Mouse (Mus musculus): ENCODE data around the gene Tgm2. TPM values are rescaled to one million over a fixed set of nuclear protein-coding genes. Genes with fewer than 3 reads are reported as not detected.

Tgm2 gene
- polyA plus RNA-seq (2014; fragmentation: Nextera tagmentation; extraction: Ambion mirVana), result 49.5 and 49.7 TPM in 2 replicates

- peak; percentile 88 for DNase-seq (ENCODE audit: low spot score)
- Histone ChIP-seq H3K36me3 (ENCODE audit: control insufficient read depth, insufficient read depth, low read length) (no peaks in the 10 kb centered on the region), H3K4me3 (ENCODE audit: low read depth, low read length) (peak within 1 kb of the TSS; percentile 70), H3K9me3 (ENCODE audit: control insufficient read depth, low read length) (no peaks in the 10 kb centered on the region), H3K27me3 (replicated peaks; ENCODE audit: control insufficient read depth, insufficient read depth, low read length) (0 out of 2 replicates have a peak, but pooled peaks cover 7% of the 10 kb centered on the region), H3K4me1 (replicated peaks; ENCODE audit: control insufficient read depth, insufficient read depth, low read length) (peaks cover 56% of the 10 kb centered on the region), H3K4me2 (peak within 1 kb of the TSS; percentile 84), H3K9ac (ENCODE audit: low read depth, low read length) (peak within 1 kb of the TSS; percentile 85), H3K27ac (ENCODE audit: low read depth, low read length) (peak within 1 kb of the TSS; percentile 83)
- 2% methylated on average over 29 of the region's 33 CpGs for WGBS
- ATAC-seq (replicated peaks; ENCODE audit: low FRiP score), result peak; percentile 59
Measured at GRCm38 (mm10) chr2:158146223-158146622, at the start of gene Tgm2. Tgm2 (minus strand) TSS chr2:158146436.

GRCm38 (mm10) chr2:158194945-158195640 lies 48.9 kb upstream of the Tgm2 start:
- no peaks in the 10 kb centered on the region for H3K9me3 ChIP-seq (ENCODE audit: control insufficient read depth, low read length)
- no peak overlapping the region for H3K9ac ChIP-seq (ENCODE audit: low read depth, low read length)
- H3K36me3 ChIP-seq (ENCODE audit: control insufficient read depth, insufficient read depth, low read length), result no peaks in the 10 kb centered on the region
- DNase-seq (ENCODE audit: low spot score) (no peak), ATAC-seq (replicated peaks; ENCODE audit: low FRiP score) (no peak)
- H3K4me1 ChIP-seq (replicated peaks; ENCODE audit: control insufficient read depth, insufficient read depth, low read length), result no peaks in the 10 kb centered on the region
- 31% methylated on average over 10 of the region's 10 CpGs for WGBS
- H3K4me2 ChIP-seq, result no peak overlapping the region
- H3K27me3 ChIP-seq (replicated peaks; ENCODE audit: control insufficient read depth, insufficient read depth, low read length), result 0 out of 2 replicates have a peak, but pooled peaks cover 7% of the 10 kb centered on the region
- no peak overlapping the region for H3K27ac ChIP-seq (ENCODE audit: low read depth, low read length)
- H3K4me3 ChIP-seq (ENCODE audit: low read depth, low read length), result no peak overlapping the region

GRCm38 (mm10) chr2:158193611-158194336 lies 47.5 kb upstream of the Tgm2 start:
- Histone ChIP-seq H3K27ac (ENCODE audit: low read depth, low read length) (no peak overlapping the region), H3K9me3 (ENCODE audit: control insufficient read depth, low read length) (no peaks in the 10 kb centered on the region), H3K4me2 (no peak overlapping the region), H3K27me3 (replicated peaks; ENCODE audit: control insufficient read depth, insufficient read depth, low read length) (0 out of 2 replicates have a peak, but pooled peaks cover 7% of the 10 kb centered on the region), H3K9ac (ENCODE audit: low read depth, low read length) (no peak overlapping the region), H3K36me3 (ENCODE audit: control insufficient read depth, insufficient read depth, low read length) (no peaks in the 10 kb centered on the region), H3K4me1 (replicated peaks; ENCODE audit: control insufficient read depth, insufficient read depth, low read length) (no peaks in the 10 kb centered on the region), H3K4me3 (ENCODE audit: low read depth, low read length) (no peak overlapping the region)
- no peak for DNase-seq (ENCODE audit: low spot score)
- ATAC-seq (replicated peaks; ENCODE audit: low FRiP score), result no peak
- 55% methylated on average over 10 of the region's 10 CpGs for WGBS

GRCm38 (mm10) chr2:158191098-158191497 lies 44.9 kb upstream of the Tgm2 start:
- Histone ChIP-seq H3K36me3 (ENCODE audit: control insufficient read depth, insufficient read depth, low read length) (no peaks in the 10 kb centered on the region), H3K4me1 (replicated peaks; ENCODE audit: control insufficient read depth, insufficient read depth, low read length) (no peaks in the 10 kb centered on the region), H3K9ac (ENCODE audit: low read depth, low read length) (no peak overlapping the region), H3K27me3 (replicated peaks; ENCODE audit: control insufficient read depth, insufficient read depth, low read length) (0 out of 2 replicates have a peak, but pooled peaks cover 7% of the 10 kb centered on the region), H3K4me3 (ENCODE audit: low read depth, low read length) (no peak overlapping the region), H3K9me3 (ENCODE audit: control insufficient read depth, low read length) (no peaks in the 10 kb centered on the region), H3K4me2 (no peak overlapping the region), H3K27ac (ENCODE audit: low read depth, low read length) (no peak overlapping the region)
- DNase-seq (ENCODE audit: low spot score), result no peak
- ATAC-seq (replicated peaks; ENCODE audit: low FRiP score), result no peak
- WGBS, result 65% methylated on average over 7 of the region's 7 CpGs

GRCm38 (mm10) chr2:158189451-158189850 lies 43.2 kb upstream of the Tgm2 start:
- H3K9me3 ChIP-seq (ENCODE audit: control insufficient read depth, low read length), result no peaks in the 10 kb centered on the region
- no peak overlapping the region for H3K4me2 ChIP-seq
- no peaks in the 10 kb centered on the region for H3K36me3 ChIP-seq (ENCODE audit: control insufficient read depth, insufficient read depth, low read length)
- ATAC-seq (replicated peaks; ENCODE audit: low FRiP score), result no peak
- H3K27ac ChIP-seq (ENCODE audit: low read depth, low read length), result no peak overlapping the region
- no peak for DNase-seq (ENCODE audit: low spot score)
- no peaks in the 10 kb centered on the region for H3K4me1 ChIP-seq (replicated peaks; ENCODE audit: control insufficient read depth, insufficient read depth, low read length)
- 0 out of 2 replicates have a peak, but pooled peaks cover 7% of the 10 kb centered on the region for H3K27me3 ChIP-seq (replicated peaks; ENCODE audit: control insufficient read depth, insufficient read depth, low read length)
- 61% methylated on average over 11 of the region's 11 CpGs for WGBS
- H3K9ac ChIP-seq (ENCODE audit: low read depth, low read length), result no peak overlapping the region
- H3K4me3 ChIP-seq (ENCODE audit: low read depth, low read length), result no peak overlapping the region

GRCm38 (mm10) chr2:158186206-158186871 lies 40.1 kb upstream of the Tgm2 start:
- Histone ChIP-seq H3K36me3 (ENCODE audit: control insufficient read depth, insufficient read depth, low read length) (no peaks in the 10 kb centered on the region), H3K4me2 (no peak overlapping the region), H3K27ac (ENCODE audit: low read depth, low read length) (no peak overlapping the region), H3K4me3 (ENCODE audit: low read depth, low read length) (no peak overlapping the region), H3K9me3 (ENCODE audit: control insufficient read depth, low read length) (no peaks in the 10 kb centered on the region), H3K4me1 (replicated peaks; ENCODE audit: control insufficient read depth, insufficient read depth, low read length) (no peaks in the 10 kb centered on the region), H3K9ac (ENCODE audit: low read depth, low read length) (no peak overlapping the region), H3K27me3 (replicated peaks; ENCODE audit: control insufficient read depth, insufficient read depth, low read length) (0 out of 2 replicates have a peak, but pooled peaks cover 4% of the 10 kb centered on the region)
- ATAC-seq (replicated peaks; ENCODE audit: low FRiP score) (no peak), DNase-seq (ENCODE audit: low spot score) (no peak)
- WGBS, result 77% methylated on average over 11 of the region's 11 CpGs

- H3K4me1 ChIP-seq (replicated peaks; ENCODE audit: control insufficient read depth, insufficient read depth, low read length), result peaks cover 8% of the 10 kb centered on the region
- no peak for DNase-seq (ENCODE audit: low spot score)
- H3K9ac ChIP-seq (ENCODE audit: low read depth, low read length), result no peak overlapping the region
- H3K36me3 ChIP-seq (ENCODE audit: control insufficient read depth, insufficient read depth, low read length), result no peaks in the 10 kb centered on the region
- no peak overlapping the region for H3K27ac ChIP-seq (ENCODE audit: low read depth, low read length)
- H3K9me3 ChIP-seq (ENCODE audit: control insufficient read depth, low read length), result no peaks in the 10 kb centered on the region
- ATAC-seq (replicated peaks; ENCODE audit: low FRiP score), result no peak
- no peak overlapping the region for H3K4me2 ChIP-seq
- H3K27me3 ChIP-seq (replicated peaks; ENCODE audit: control insufficient read depth, insufficient read depth, low read length), result peaks cover 8% of the 10 kb centered on the region; the same call in 1 of the 2 replicates
- H3K4me3 ChIP-seq (ENCODE audit: low read depth, low read length), result no peak overlapping the region
- WGBS, result 85% methylated on average over 8 of the region's 8 CpGs
Measured at GRCm38 (mm10) chr2:158183266-158183665, 37.0 kb upstream of the Tgm2 start.

- peaks cover 8% of the 10 kb centered on the region for H3K4me1 ChIP-seq (replicated peaks; ENCODE audit: control insufficient read depth, insufficient read depth, low read length)
- H3K9me3 ChIP-seq (ENCODE audit: control insufficient read depth, low read length), result no peaks in the 10 kb centered on the region
- ATAC-seq (replicated peaks; ENCODE audit: low FRiP score), result no peak
- no peak overlapping the region for H3K4me2 ChIP-seq
- H3K4me3 ChIP-seq (ENCODE audit: low read depth, low read length), result no peak overlapping the region
- peaks cover 10% of the 10 kb centered on the region; the same call in 1 of the 2 replicates for H3K27me3 ChIP-seq (replicated peaks; ENCODE audit: control insufficient read depth, insufficient read depth, low read length)
- H3K36me3 ChIP-seq (ENCODE audit: control insufficient read depth, insufficient read depth, low read length), result no peaks in the 10 kb centered on the region
- H3K27ac ChIP-seq (ENCODE audit: low read depth, low read length), result no peak overlapping the region
- DNase-seq (ENCODE audit: low spot score), result no peak
- 63% methylated on average over 6 of the region's 6 CpGs for WGBS
- no peak overlapping the region for H3K9ac ChIP-seq (ENCODE audit: low read depth, low read length)
Measured at GRCm38 (mm10) chr2:158181932-158182331, 35.7 kb upstream of the Tgm2 start.

All from liver, embryonic 11.5 days (tissue).